Mouse (Mus musculus): Measurements from ENCODE around the gene Lyz1. TPM values are rescaled to one million over a fixed set of nuclear protein-coding genes. Genes with fewer than 3 reads are reported as not detected.
"Not testable (repeated sequence)": the region's sequence is repeated elsewhere in the genome, so short reads cannot be mapped to it uniquely, and the experiment has no call there.

The Lyz1 gene
- polyA plus RNA-seq, 2 experiments, result 0.02 to 0.13 TPM

DNA sequence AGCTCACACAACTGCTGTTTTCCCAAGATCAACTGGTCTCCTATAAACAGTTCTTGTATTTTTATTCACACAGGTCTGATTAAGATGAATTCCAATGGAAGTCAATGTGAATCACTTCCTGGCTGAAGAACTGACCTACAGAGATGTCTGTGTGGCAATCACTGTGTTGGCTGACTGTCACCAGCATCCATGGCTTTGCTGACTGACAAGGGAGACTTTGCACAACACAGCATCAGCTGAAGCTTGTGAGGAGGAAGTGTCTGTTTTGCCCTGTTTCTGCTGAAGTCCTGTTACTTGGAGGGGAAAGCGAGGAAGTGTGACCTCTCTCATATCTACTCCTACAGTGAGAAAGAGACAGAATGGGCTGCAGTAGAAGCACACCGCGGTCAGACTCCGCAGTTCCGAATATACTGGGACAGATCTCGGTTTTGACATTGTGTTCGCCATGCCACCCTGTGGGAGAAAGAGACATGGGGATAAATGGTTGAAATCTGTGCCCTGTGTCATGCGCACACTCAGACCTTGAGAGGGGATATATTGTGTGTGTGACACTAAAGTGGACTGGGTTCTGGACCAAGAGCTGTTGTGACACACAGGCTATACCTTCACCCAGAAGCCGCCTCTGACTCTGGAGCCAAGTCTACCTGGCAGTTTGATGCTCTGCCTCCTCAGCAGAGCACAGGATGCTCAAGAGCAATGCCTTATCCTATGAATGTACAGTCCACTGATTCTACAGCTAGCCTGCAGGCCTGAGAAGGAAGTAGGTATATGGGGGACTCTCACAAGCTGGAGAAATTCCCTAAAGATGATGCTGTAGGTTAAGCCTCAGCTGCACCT, 4.3 kb downstream of the Lyz1 start:
- ATAC-seq (ENCODE audit: insufficient read depth), result no peak
- H3K4me2 ChIP-seq (ENCODE audit: low read depth), result no peak overlapping the region
- no peaks in the 10 kb centered on the region for H3K9me3 ChIP-seq (ENCODE audit: control insufficient read depth, low read length)
- no peak for DNase-seq (ENCODE audit: low read depth in 3 of 3, low spot score in 3 of 3)
- H3K9ac ChIP-seq (replicated peaks), result no peak overlapping the region
- H3K27me3 ChIP-seq (ENCODE audit: control insufficient read depth, insufficient read depth, low read length), result no peaks in the 10 kb centered on the region
- H3K27ac ChIP-seq, result no peak overlapping the region
- 63% methylated on average over 9 of the region's 9 CpGs for WGBS (ENCODE audit: insufficient replicate concordance)
- no peak overlapping the region for H3K4me3 ChIP-seq (ENCODE audit: insufficient read depth in 1 of 2, low read depth in 2 of 2, low read length in 2 of 2)
- peaks cover 0 to 5% of the 10 kb centered on the region in 2 experiments; a peak in 1 of 4 replicates for H3K4me1 ChIP-seq (replicated peaks; ENCODE audit: control insufficient read depth in 2 of 2, insufficient read depth in 2 of 2, low read length in 1 of 2)
- no peak for TF ChIP-seq CTCF (IDR thresholded peaks at IDR 0.05; ENCODE audit: low read depth)
- no peak for TF ChIP-seq EP300 (IDR thresholded peaks at IDR 0.05; ENCODE audit: low read depth)
- no peaks in the 10 kb centered on the region for H3K36me3 ChIP-seq (replicated peaks; ENCODE audit: control insufficient read depth, insufficient read depth, low read depth)

DNA sequence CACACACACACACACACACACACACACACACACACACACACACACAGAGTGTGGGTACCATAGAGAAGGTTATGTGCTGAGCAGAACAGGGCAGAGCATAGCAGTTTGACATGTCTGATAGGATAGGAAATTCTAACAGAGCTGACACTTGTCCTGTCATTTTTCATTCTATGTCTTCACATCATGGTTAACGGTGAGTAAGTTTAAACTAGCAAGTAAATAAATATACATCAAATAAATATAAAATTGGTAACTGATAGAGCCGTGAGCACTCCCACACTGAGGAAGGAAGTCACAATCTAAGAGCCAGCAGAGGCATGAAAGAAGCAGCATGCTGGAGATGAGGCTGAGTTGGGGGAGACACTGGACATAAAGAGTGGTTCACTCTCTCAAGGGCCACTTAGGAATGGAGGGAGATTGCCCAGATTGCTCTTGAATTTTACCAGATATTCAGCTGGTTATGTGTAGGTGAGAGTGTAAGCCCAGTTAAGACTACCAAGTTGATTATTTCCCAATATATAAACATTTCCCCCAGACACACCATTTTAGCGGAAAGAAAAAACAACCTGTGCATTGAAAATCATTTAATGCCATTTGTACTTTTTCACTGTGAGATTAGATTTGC, 5.3 kb downstream of the Lyz1 start:
- H3K9ac ChIP-seq (replicated peaks), result no peak overlapping the region
- DNase-seq (ENCODE audit: low read depth in 3 of 3, low spot score in 3 of 3) (no peak), ATAC-seq (ENCODE audit: insufficient read depth) (no peak)
- no peak overlapping the region for H3K4me2 ChIP-seq (ENCODE audit: low read depth)
- H3K36me3 ChIP-seq (replicated peaks; ENCODE audit: control insufficient read depth, insufficient read depth, low read depth), result no peaks in the 10 kb centered on the region
- 49% methylated on average over 3 of the region's 3 CpGs for WGBS (ENCODE audit: insufficient replicate concordance)
- H3K27ac ChIP-seq, result no peak overlapping the region
- no peaks in the 10 kb centered on the region for H3K27me3 ChIP-seq (ENCODE audit: control insufficient read depth, insufficient read depth, low read length)
- H3K9me3 ChIP-seq (ENCODE audit: control insufficient read depth, low read length), result no peaks in the 10 kb centered on the region
- TF ChIP-seq CTCF (IDR thresholded peaks at IDR 0.05; ENCODE audit: low read depth) (no peak), EP300 (IDR thresholded peaks at IDR 0.05; ENCODE audit: low read depth) (no peak)
- H3K4me3 ChIP-seq (ENCODE audit: insufficient read depth in 1 of 2, low read depth in 2 of 2, low read length in 2 of 2), result no peak overlapping the region
- H3K4me1 ChIP-seq (replicated peaks; ENCODE audit: control insufficient read depth in 2 of 2, insufficient read depth in 2 of 2, low read length in 1 of 2), result peaks cover 0 to 5% of the 10 kb centered on the region in 2 experiments; a peak in 1 of 4 replicates

DNA sequence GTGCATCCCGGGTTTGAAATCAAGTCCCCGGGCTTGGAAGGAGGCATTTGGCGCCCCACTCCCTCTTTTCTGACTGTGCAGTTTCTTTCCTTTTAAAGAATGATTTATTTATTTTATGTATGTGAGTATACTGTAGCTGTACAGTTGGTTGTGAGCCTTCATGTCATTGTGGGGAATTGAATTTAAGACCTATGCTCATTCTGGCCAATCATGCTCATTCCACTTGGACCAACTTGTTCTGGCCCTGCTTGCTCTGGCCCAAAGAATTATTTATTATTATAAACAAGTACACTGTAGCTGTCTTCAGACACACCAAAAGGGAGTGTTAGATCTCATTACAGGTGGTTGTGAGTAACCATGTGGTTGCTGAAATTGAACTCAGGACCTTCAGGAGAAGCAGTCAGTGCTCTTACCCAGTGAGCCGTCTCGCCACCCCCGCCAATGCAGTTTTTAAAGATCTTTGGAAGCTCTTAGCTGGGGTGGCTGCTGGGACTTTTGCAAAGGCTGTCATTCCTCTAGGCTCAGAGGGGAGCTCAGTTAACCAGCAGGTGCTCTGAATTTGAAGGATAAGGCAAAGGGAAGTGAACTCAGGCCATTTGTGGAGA, 6.2 kb downstream of the Lyz1 start:
- H3K27ac ChIP-seq, result no peak overlapping the region
- H3K27me3 ChIP-seq (ENCODE audit: control insufficient read depth, insufficient read depth, low read length), result no peaks in the 10 kb centered on the region
- DNase-seq (ENCODE audit: low read depth in 3 of 3, low spot score in 3 of 3) (no peak), ATAC-seq (ENCODE audit: insufficient read depth) (no peak)
- WGBS (ENCODE audit: insufficient replicate concordance), result 73% methylated on average over 6 of the region's 6 CpGs
- no peak for TF ChIP-seq CTCF (IDR thresholded peaks at IDR 0.05; ENCODE audit: low read depth)
- TF ChIP-seq EP300 (IDR thresholded peaks at IDR 0.05; ENCODE audit: low read depth), result no peak
- no peak overlapping the region for H3K9ac ChIP-seq (replicated peaks)
- H3K9me3 ChIP-seq (ENCODE audit: control insufficient read depth, low read length), result no peaks in the 10 kb centered on the region
- no peak overlapping the region for H3K4me3 ChIP-seq (ENCODE audit: insufficient read depth in 1 of 2, low read depth in 2 of 2, low read length in 2 of 2)
- no peak overlapping the region for H3K4me2 ChIP-seq (ENCODE audit: low read depth)
- no peaks in the 10 kb centered on the region for H3K36me3 ChIP-seq (replicated peaks; ENCODE audit: control insufficient read depth, insufficient read depth, low read depth)
- peaks cover 0 to 5% of the 10 kb centered on the region in 2 experiments; a peak in 1 of 4 replicates for H3K4me1 ChIP-seq (replicated peaks; ENCODE audit: control insufficient read depth in 2 of 2, insufficient read depth in 2 of 2, low read length in 1 of 2)

DNA sequence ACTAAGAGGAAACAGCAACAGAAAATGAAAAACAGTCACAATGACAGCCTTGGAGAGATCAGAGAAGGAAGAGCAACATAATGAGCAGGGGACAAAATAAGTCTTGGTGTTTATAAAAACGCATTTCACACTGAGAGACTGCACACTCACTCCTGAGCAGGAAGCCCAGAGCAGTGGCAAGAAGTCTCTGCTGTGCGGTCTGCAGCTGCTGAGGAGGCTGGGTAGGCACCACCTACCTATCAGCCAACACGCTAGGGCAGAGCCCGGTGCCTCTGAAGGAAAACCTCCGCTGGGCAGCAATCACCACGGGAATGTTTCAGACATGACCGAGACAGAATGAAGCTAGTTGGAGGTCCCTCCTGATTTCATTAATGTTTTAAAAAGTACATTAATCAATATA, 7.1 kb downstream of the Lyz1 start:
- not testable (repeated sequence) for H3K4me3 ChIP-seq (ENCODE audit: insufficient read depth in 1 of 2, low read depth in 2 of 2, low read length in 2 of 2); H3K9me3 ChIP-seq (ENCODE audit: control insufficient read depth, low read length); ATAC-seq (ENCODE audit: insufficient read depth); H3K27ac ChIP-seq; H3K9ac ChIP-seq (replicated peaks); H3K4me1 ChIP-seq (replicated peaks; ENCODE audit: control insufficient read depth in 2 of 2, insufficient read depth in 2 of 2, low read length in 1 of 2); DNase-seq (ENCODE audit: low read depth in 3 of 3, low spot score in 3 of 3); H3K27me3 ChIP-seq (ENCODE audit: control insufficient read depth, insufficient read depth, low read length); H3K36me3 ChIP-seq (replicated peaks; ENCODE audit: control insufficient read depth, insufficient read depth, low read depth); H3K4me2 ChIP-seq (ENCODE audit: low read depth)
- WGBS (ENCODE audit: insufficient replicate concordance), result 36% methylated on average over 3 of the region's 7 CpGs
